Mouse (Mus musculus): ENCODE results near the gene Olfr190. TPM values are rescaled to one million over a fixed set of nuclear protein-coding genes. Genes with fewer than 3 reads are reported as not detected.
"Not testable (repeated sequence)": the region's sequence is repeated elsewhere in the genome, so short reads cannot be mapped to it uniquely, and the experiment has no call there.

The Olfr190 gene
- polyA plus RNA-seq, 1 experiment from 2014 or later: not detected

DNA sequence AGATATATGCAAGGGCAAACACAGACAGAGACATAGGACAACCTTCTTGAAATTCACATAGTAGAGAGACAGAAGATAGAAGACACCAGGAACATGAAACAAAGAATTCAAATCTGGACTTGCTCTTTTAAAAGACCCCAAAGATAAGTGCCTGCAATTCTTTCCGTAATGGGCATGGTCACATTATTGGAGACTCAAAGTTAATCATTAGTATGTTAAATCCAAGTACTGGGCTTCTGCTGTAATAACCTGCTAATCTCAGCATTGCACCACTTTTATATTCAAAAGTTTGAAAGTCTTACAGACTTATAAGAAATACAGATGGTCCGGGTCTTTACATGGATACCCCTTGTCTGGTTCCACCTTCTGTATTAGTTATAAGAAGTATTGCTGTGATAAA is 28.5 kb downstream of the Olfr190 start:
- not testable (repeated sequence) for H3K36me3 ChIP-seq (ENCODE audit: control insufficient read depth, insufficient read depth, low read length); H3K9me3 ChIP-seq (replicated peaks; ENCODE audit: control insufficient read depth, low read length); H3K27me3 ChIP-seq (ENCODE audit: control insufficient read depth, insufficient read depth, low read length); H3K9ac ChIP-seq (ENCODE audit: low read length); H3K4me3 ChIP-seq (replicated peaks; ENCODE audit: low read length); H3K4me1 ChIP-seq (ENCODE audit: control insufficient read depth, insufficient read depth, low read length); H3K4me2 ChIP-seq (ENCODE audit: low read depth, low read length); ATAC-seq (ENCODE audit: insufficient read depth, low FRiP score); H3K27ac ChIP-seq (ENCODE audit: low read length)
- 89% methylated on average over 2 of the region's 2 CpGs for WGBS

DNA sequence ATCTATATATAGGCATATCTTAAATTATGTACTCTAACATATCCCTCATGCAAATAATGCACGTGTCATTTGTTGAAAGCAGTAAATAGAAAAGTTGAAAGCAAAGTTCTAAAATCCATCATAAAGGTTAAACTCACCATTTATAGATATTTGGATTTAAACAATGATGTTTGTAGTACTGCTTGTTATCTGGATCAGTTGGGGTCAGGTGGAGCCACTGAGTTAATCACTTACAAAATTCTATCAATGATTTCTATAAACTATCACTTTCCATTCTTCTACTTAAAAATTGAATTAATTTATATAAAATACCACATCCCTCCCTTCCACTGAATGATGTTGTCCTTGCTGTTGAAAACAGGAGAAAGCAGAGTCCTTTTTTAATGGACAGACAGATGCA is 28.9 kb downstream of the Olfr190 start:
- no peak overlapping the region for H3K4me2 ChIP-seq (ENCODE audit: low read depth, low read length)
- ATAC-seq (ENCODE audit: insufficient read depth, low FRiP score): no peak

DNA sequence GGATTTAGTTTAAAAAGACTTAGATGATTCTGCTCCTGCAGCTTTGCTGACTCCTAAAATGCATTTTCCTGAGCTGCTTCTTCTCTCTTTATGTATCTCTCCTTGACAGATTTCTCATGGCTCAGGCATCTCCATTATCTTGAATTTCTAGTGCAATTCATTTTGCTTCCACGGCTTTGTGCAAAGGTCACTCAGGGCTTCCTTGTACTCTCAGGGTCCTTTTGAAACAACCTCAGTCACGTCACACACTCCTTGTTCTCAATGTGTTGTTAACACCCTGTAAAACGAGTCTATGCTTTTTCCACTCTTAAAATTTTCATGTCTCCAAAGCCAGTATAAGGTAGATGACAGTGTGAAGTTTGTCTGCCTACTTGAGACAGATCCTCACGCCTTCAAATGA is 30.2 kb downstream of the Olfr190 start:
- Histone ChIP-seq H3K27me3 (ENCODE audit: control insufficient read depth, insufficient read depth, low read length) (no peaks in the 10 kb centered on the region), H3K27ac (ENCODE audit: low read length) (no peak overlapping the region), H3K4me3 (replicated peaks; ENCODE audit: low read length) (no peak overlapping the region), H3K9me3 (replicated peaks; ENCODE audit: control insufficient read depth, low read length) (no peaks in the 10 kb centered on the region), H3K4me1 (ENCODE audit: control insufficient read depth, insufficient read depth, low read length) (no peaks in the 10 kb centered on the region), H3K36me3 (ENCODE audit: control insufficient read depth, insufficient read depth, low read length) (no peaks in the 10 kb centered on the region), H3K4me2 (ENCODE audit: low read depth, low read length) (no peak overlapping the region), H3K9ac (ENCODE audit: low read length) (no peak overlapping the region)
- ATAC-seq (ENCODE audit: insufficient read depth, low FRiP score): no peak
- 58% methylated on average over 4 of the region's 4 CpGs for WGBS

More for the DNA sequence above, 28.9 kb downstream of the Olfr190 start:
- WGBS: 67% methylated on average over 1 of the region's 1 CpGs
- no peak overlapping the region for H3K9ac ChIP-seq (ENCODE audit: low read length)
- H3K36me3 ChIP-seq (ENCODE audit: control insufficient read depth, insufficient read depth, low read length): no peaks in the 10 kb centered on the region
- H3K27me3 ChIP-seq (ENCODE audit: control insufficient read depth, insufficient read depth, low read length): no peaks in the 10 kb centered on the region
- H3K27ac ChIP-seq (ENCODE audit: low read length): no peak overlapping the region
- no peak overlapping the region for H3K4me3 ChIP-seq (replicated peaks; ENCODE audit: low read length)
- H3K4me1 ChIP-seq (ENCODE audit: control insufficient read depth, insufficient read depth, low read length): no peaks in the 10 kb centered on the region
- H3K9me3 ChIP-seq (replicated peaks; ENCODE audit: control insufficient read depth, low read length): no peaks in the 10 kb centered on the region

DNA sequence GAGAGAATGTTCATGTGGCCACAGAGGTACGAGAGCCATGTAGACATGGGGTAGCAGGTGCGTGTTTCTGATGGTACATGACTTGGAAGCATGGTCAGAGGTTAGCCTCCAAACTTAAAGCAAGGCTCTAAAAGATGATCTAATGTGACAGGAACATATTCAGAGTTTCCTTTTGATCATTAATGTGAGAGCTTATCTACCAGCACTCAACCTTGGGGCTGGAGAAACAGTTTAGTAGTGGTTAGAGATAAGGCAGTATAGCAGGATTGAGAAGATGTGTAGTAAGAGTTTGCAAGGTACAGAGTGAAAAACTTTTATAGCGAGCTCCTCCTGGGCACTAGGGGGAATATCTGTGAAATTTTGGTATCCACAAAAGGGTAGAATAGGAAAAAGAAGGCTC is 32.0 kb downstream of the Olfr190 start:
- Histone ChIP-seq H3K27me3 (ENCODE audit: control insufficient read depth, insufficient read depth, low read length) (no peaks in the 10 kb centered on the region), H3K36me3 (ENCODE audit: control insufficient read depth, insufficient read depth, low read length) (no peaks in the 10 kb centered on the region), H3K9ac (ENCODE audit: low read length) (no peak overlapping the region), H3K27ac (ENCODE audit: low read length) (no peak overlapping the region), H3K4me3 (replicated peaks; ENCODE audit: low read length) (no peak overlapping the region), H3K4me2 (ENCODE audit: low read depth, low read length) (no peak overlapping the region), H3K4me1 (ENCODE audit: control insufficient read depth, insufficient read depth, low read length) (no peaks in the 10 kb centered on the region), H3K9me3 (replicated peaks; ENCODE audit: control insufficient read depth, low read length) (no peaks in the 10 kb centered on the region)
- no peak for ATAC-seq (ENCODE audit: insufficient read depth, low FRiP score)
- 83% methylated on average over 3 of the region's 3 CpGs for WGBS

DNA sequence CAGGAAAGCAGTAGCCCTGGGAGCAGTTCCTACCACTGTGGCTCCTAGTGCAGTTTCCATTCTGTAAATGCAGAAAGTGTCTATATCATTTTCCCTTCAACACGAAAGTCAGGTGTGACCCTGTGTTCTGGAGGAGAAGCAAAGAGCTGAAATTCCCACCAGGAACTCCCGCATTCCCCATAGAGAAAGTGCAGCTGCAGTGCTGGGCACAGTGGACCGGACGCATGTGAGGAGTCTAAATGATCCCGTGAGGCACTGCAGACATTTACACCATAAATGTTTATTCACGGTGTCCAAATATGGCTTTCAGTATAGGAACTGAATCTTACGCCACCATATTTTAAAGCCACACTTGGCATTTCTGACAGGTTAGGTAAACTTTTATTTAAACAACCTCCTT is 38.1 kb downstream of the Olfr190 start, which contains the start of gene Olfr187:
TSS of gene Olfr187 (minus strand) at position 58 of the 400 bp plus-strand sequence.
- no peaks in the 10 kb centered on the region for H3K27me3 ChIP-seq (ENCODE audit: control insufficient read depth, insufficient read depth, low read length)
- H3K4me3 ChIP-seq (replicated peaks; ENCODE audit: low read length): peak within 1 kb of the TSS; percentile 12
- no peaks in the 10 kb centered on the region for H3K4me1 ChIP-seq (ENCODE audit: control insufficient read depth, insufficient read depth, low read length)
- peak within 1 kb of the TSS; percentile 39 for H3K4me2 ChIP-seq (ENCODE audit: low read depth, low read length)
- H3K9me3 ChIP-seq (replicated peaks; ENCODE audit: control insufficient read depth, low read length): no peaks in the 10 kb centered on the region
- no peaks in the 10 kb centered on the region for H3K36me3 ChIP-seq (ENCODE audit: control insufficient read depth, insufficient read depth, low read length)
- peak; percentile 71 for ATAC-seq (ENCODE audit: insufficient read depth, low FRiP score)
- peak within 1 kb of the TSS; percentile 27; the same call in 1 of the 2 replicates for H3K27ac ChIP-seq (ENCODE audit: low read length)
- 55% methylated on average over 7 of the region's 7 CpGs for WGBS
- no peak within 1 kb of the TSS for H3K9ac ChIP-seq (ENCODE audit: low read length)

DNA sequence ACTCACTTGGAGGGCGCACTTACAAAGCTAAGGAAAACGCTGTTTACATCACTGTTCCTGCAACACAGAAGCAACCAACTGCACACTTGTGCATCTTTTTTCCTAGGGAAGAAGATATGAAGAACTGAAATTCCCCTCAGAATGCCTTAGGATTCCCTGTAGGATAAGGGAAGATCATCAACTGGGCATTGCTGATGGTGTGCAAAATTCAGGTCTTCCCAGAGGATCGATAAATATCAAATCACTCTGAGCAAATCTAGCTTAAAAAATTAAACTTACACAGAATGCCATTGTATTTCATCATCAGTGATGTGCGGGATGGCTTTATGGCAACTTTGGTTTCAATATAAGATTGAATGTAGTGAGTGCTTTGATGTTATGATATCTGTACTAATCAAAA is 47.6 kb downstream of the Olfr190 start, which contains the start of gene Olfr186:
TSS of gene Olfr186 (minus strand) at position 101 of the 400 bp plus-strand sequence.
- Histone ChIP-seq H3K4me1 (ENCODE audit: control insufficient read depth, insufficient read depth, low read length) (no peaks in the 10 kb centered on the region), H3K27ac (ENCODE audit: low read length) (no peak within 1 kb of the TSS), H3K9ac (ENCODE audit: low read length) (no peak within 1 kb of the TSS), H3K36me3 (ENCODE audit: control insufficient read depth, insufficient read depth, low read length) (no peaks in the 10 kb centered on the region), H3K4me2 (ENCODE audit: low read depth, low read length) (no peak within 1 kb of the TSS), H3K4me3 (replicated peaks; ENCODE audit: low read length) (no peak within 1 kb of the TSS), H3K9me3 (replicated peaks; ENCODE audit: control insufficient read depth, low read length) (no peaks in the 10 kb centered on the region), H3K27me3 (ENCODE audit: control insufficient read depth, insufficient read depth, low read length) (no peaks in the 10 kb centered on the region)
- ATAC-seq (ENCODE audit: insufficient read depth, low FRiP score): no peak
- 83% methylated on average over 4 of the region's 4 CpGs for WGBS

Other genes starting within 250 kb of the Olfr190 start
- not detected in 2 replicates for gene Olfr177, start 203.2 kb downstream of the Olfr190 start, polyA plus RNA-seq (2015; fragmentation: Nextera tagmentation; extraction: Ambion mirVana)
- not detected in 2 replicates for gene Olfr178, start 185.9 kb downstream of the Olfr190 start, polyA plus RNA-seq (2015; fragmentation: Nextera tagmentation; extraction: Ambion mirVana)
- not detected in 2 replicates for gene Olfr181, start 149.2 kb downstream of the Olfr190 start, polyA plus RNA-seq (2015; fragmentation: Nextera tagmentation; extraction: Ambion mirVana)
- not detected in 2 replicates for gene Olfr180, start 148.6 kb downstream of the Olfr190 start, polyA plus RNA-seq (2015; fragmentation: Nextera tagmentation; extraction: Ambion mirVana)
- gene Olfr183, start 82.6 kb downstream of the Olfr190 start, polyA plus RNA-seq (2015; fragmentation: Nextera tagmentation; extraction: Ambion mirVana): not detected in 2 replicates
- 0.21 TPM in 1 of 2 replicates, not detected in the other for gene Olfr186, start 47.7 kb downstream of the Olfr190 start, polyA plus RNA-seq (2015; fragmentation: Nextera tagmentation; extraction: Ambion mirVana)
- 0.24 TPM in 1 of 2 replicates, not detected in the other for gene Olfr187, start 38.2 kb downstream of the Olfr190 start, polyA plus RNA-seq (2015; fragmentation: Nextera tagmentation; extraction: Ambion mirVana)
- not detected in 2 replicates for gene Olfr191, start 11.8 kb upstream of the Olfr190 start, polyA plus RNA-seq (2015; fragmentation: Nextera tagmentation; extraction: Ambion mirVana)
- gene Olfr193, start 33.9 kb upstream of the Olfr190 start, polyA plus RNA-seq (2015; fragmentation: Nextera tagmentation; extraction: Ambion mirVana): not detected in 2 replicates
- not detected in 2 replicates for gene Olfr194, start 43.1 kb upstream of the Olfr190 start, polyA plus RNA-seq (2015; fragmentation: Nextera tagmentation; extraction: Ambion mirVana)
- gene Olfr195, start 69.0 kb upstream of the Olfr190 start, polyA plus RNA-seq (2015; fragmentation: Nextera tagmentation; extraction: Ambion mirVana): not detected in 2 replicates
- not detected in 2 replicates for gene Olfr196, start 92.4 kb upstream of the Olfr190 start, polyA plus RNA-seq (2015; fragmentation: Nextera tagmentation; extraction: Ambion mirVana)
- gene Olfr198, start 125.5 kb upstream of the Olfr190 start, polyA plus RNA-seq (2015; fragmentation: Nextera tagmentation; extraction: Ambion mirVana): not detected in 2 replicates
- gene Olfr199, start 141.8 kb upstream of the Olfr190 start, polyA plus RNA-seq (2015; fragmentation: Nextera tagmentation; extraction: Ambion mirVana): not detected in 2 replicates
- gene Olfr201, start 194.6 kb upstream of the Olfr190 start, polyA plus RNA-seq (2015; fragmentation: Nextera tagmentation; extraction: Ambion mirVana): not detected in 2 replicates
- gene Olfr202, start 208.8 kb upstream of the Olfr190 start, polyA plus RNA-seq (2015; fragmentation: Nextera tagmentation; extraction: Ambion mirVana): not detected in 2 replicates
- not detected in 2 replicates for gene Olfr203, start 220.9 kb upstream of the Olfr190 start, polyA plus RNA-seq (2015; fragmentation: Nextera tagmentation; extraction: Ambion mirVana)
- not detected in 2 replicates for gene Olfr204, start 240.2 kb upstream of the Olfr190 start, polyA plus RNA-seq (2015; fragmentation: Nextera tagmentation; extraction: Ambion mirVana)

Data from stomach, embryonic 16.5 days (tissue).